Mouse (Mus musculus) frontal cortex, postnatal 14 days (tissue): ENCODE results near the gene Kctd13.
"Not testable (repeated sequence)": the region's sequence is repeated elsewhere in the genome, so short reads cannot be mapped to it uniquely, and the experiment has no call there.

ENCODE experiments used
- DNase-seq, 2 experiments: peaks; one replicate each; pipeline ENCODE4 v3.0.0; 2022; ENCODE audit warnings: low spot score in 2 of 2

The Kctd13 gene

GRCm38 (mm10) chr7:126928384-126929037, at the start of gene Kctd13:
Gene Kctd13 (plus strand): TSS chr7:126928879.
- DNase-seq, result peak; percentile 72 to 84

GRCm38 (mm10) chr7:126881040-126881439, 47.6 kb upstream of the Kctd13 start:
- no peak for DNase-seq

DNA sequence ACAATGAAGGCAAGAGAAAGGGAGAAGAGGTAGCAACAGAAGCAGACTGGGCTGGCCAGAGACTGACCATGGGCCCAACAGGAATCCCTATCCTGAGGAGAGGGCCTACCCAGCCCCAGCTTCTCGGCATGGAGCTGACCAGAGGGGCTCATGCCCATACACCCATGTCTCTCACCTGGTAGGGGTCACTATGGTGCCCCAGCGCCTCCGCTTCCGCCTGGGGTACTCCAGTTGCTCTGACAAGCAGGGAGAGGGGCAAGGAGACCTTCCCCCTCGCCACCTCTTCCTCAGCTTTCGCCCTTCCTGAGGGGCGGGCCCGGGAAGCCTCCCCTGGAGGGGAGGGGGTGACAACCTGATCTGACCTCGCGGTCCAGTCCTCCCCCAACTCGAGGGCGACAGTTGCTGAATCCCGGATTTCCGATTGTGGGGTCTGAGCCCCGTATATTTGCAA, 44.9 kb upstream of the Kctd13 start:
- no peak for DNase-seq

- peak; percentile 96 to 98 for DNase-seq
Measured at GRCm38 (mm10) chr7:126884286-126885164, 44.2 kb upstream of the Kctd13 start, which contains the start of gene Taok2. Gene Taok2 (minus strand): TSS chr7:126884703.

GRCm38 (mm10) chr7:126887281-126887680, 41.4 kb upstream of the Kctd13 start:
- no peak for DNase-seq

DNA sequence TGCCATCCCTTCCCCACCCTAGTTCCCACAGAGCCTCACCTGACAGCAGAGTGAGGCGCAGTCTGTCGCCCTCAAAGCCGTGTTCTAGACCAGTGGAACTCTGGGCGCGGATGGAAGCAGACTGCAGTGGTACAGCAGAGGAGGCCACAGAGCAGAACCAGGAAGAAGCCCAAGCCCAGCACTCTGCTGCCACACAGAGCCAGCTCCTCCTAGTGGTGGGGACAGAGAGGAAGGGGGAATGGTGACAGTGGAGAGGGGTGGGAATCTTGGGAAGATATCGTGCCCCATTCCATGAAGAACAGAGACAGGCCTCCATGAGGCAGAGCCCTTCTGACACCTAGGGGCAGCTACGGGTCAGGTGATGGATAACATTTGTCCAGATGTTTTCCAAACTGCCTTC, 39.8 kb upstream of the Kctd13 start:
- DNase-seq, result no peak

DNA sequence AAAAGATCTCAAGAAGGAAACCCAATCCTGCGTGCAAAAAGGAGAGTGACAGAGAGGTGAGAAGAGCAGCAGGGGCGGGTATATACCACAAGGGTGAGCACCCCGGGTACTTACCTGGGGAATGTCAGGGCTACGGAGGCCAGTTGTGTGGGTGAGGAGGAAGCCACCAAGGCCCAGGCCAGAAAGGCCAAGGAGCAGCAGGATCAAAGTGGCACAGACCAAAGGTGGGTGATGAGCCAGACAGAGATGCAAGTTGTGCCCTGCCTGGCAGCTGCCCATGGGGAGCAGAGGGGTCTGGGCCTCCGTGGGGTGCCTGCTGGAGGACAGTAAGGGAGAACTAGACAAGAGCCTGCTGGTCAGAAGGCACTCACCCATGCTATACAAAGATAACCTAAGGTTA, 31.8 kb upstream of the Kctd13 start:
- no peak for DNase-seq

DNA sequence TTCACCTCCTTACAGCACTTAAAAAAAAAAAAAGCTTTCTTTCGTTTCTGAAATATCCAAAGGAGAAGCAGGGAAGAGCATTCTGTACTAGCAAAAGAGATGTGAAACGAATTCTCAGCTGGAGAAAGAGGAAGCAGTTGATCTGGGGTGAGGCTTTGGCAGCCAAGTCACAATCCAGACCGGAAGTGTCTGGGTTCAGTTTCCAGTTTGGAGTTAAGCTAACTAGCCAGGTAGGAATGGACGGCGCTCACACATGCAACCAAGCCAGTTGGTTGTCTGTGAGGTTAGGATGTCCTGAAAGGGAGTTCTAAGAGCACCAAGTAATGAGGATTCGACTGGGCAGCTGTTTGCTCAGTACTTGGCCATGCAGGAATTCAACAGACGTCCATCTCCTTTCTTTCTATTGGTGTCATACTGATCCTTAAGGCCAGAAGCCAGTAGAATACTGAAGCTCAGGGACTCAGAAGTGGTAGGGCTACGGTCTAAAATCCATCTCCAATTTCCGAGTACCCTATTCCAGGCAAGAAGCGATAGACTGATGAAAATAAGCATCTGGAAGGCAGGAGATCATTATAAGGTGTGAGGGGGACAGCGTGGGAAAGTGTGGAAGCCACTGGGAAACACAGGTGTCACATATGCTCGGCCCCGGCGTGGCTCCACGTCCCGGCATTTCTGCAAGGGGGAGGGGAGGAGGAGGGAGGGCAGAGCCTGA, 31.1 kb upstream of the Kctd13 start:
- DNase-seq, result no peak

DNA sequence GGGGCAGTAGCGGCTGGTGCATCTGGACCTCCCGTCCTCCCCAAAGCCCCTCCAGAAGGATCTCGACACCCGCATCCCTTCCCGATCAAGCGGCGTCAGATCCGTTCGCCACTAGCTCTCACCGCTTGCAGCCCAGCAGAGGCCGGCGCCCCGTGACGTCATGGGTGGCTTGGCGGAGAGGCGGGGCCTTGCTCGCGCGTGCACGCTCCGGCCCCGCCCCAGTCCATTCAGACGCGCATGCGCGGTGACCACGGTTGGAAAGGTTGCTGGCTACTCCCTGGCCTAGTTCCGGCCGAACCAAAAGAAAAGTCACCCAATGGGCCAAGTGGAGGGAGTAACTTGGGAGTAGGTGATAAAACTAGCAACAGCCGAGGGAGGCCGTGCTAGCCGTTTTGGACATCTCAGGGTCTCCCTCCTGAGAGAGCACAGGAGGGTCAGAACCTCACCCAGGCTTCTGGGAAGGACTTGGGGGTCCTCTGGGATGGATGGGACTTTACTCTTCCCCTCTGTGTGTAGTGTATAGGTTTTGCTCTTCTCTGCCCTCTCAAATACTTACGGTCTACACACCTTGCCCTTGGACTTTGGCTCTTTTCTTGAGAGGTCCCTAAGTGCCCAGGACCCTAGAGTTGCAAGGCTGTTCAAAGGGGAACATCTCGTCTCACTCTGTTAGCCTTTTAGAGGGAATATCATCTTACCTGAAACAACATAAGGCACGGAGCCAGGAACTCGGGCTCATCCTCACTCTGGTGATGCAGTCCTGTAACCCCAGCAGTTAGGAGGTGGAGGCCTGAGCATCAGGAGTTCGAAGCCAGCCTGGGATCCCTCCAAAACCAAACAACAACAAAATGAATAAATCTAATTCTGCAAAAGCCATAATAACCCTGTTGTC, 30.3 kb upstream of the Kctd13 start:
- DNase-seq, result peak; percentile 83 to 93

DNA sequence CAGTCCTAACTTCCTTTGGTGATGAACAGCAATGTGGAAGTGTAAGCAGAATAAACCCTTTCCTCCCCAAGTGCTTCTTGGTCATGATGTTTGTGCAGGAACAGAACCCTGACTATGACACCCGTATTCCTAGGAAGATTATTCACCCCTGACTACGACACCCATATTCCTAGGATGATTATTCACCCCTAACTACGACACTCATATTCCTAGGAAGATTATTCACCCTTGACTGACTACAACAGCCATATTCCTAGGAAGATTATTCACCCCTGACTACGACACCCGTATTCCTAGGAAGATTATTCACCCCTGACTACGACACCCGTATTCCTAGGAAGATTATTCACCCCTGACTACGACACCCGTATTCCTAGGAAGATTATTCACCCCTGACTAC, 28.9 kb upstream of the Kctd13 start:
- not testable (repeated sequence) for DNase-seq

- no peak for DNase-seq
Measured at GRCm38 (mm10) chr7:126905590-126905989, 23.1 kb upstream of the Kctd13 start.

- DNase-seq, result no peak
Measured at GRCm38 (mm10) chr7:126914844-126915243, 13.8 kb upstream of the Kctd13 start.

GRCm38 (mm10) chr7:126918356-126918755, 10.3 kb upstream of the Kctd13 start:
- not testable (repeated sequence) for DNase-seq

GRCm38 (mm10) chr7:126919973-126920372, 8.7 kb upstream of the Kctd13 start:
- DNase-seq, result no peak

GRCm38 (mm10) chr7:126921563-126921962, 7.1 kb upstream of the Kctd13 start:
- DNase-seq, result no peak

GRCm38 (mm10) chr7:126922624-126923060, 6.0 kb upstream of the Kctd13 start, which contains the start of gene Tmem219:
Gene Tmem219 (minus strand): TSS chr7:126922917.
- no peak for DNase-seq

DNA sequence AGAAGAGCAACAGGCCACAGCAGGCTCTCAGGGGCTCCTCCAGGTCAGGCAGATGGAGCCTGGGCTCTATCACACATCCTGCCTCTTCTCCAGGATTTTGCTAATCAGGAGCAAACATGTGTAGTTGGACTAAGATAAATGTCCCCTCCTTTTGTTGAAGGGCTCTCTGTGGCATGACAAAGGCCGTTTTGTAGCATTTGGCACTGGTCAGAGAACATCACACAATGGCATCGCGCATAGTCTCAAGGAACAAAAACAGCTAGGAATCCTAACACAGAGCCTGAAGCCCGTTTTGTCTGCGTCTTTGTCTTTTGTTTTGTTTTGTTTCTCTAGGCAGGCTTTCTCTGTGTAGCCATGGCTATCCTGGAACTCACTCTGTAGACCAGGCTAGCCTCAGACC, 4.7 kb upstream of the Kctd13 start:
- DNase-seq, result no peak

DNA sequence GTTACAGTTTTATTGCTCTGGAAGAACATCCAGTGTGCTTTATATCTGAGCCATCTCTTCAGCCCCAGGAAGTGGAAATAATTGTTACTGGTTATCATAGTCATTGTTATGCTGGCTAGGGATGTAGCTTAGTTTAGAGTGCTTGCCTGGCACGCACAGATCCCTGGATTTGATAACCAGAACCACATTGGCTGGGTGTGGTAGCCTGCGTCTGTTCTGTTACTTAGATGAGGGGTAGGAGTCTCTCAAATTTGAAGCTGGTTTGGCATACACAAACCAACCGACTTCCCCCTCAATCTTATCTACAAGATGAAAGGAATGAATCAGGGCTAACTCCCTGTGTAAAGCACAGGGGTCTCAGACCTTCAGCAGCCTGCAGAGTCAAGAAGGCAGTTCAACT, 2.4 kb upstream of the Kctd13 start:
- no peak for DNase-seq

- no peak for DNase-seq
Measured at GRCm38 (mm10) chr7:126929046-126929445, 367 bp downstream of the Kctd13 start.

DNA sequence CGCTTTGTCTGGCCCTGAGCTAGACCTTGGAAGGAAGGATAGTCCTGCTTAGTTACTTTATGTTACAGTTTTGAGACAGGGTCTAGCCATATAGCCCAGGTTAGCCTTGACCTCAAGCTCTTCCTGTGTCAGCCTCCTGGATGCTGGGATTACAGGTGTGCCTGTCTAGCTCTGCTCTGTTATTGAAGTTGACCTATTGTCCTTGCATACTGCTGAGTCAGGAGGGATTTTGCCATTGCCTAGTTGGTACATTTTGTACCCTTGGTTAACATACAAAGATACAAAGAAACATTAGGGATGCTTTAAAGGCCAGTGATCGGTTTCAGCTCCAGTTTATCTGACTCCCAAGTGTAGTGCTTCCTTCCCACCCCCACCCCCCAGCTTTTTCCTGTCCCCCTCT, 4.0 kb downstream of the Kctd13 start:
- no peak for DNase-seq

- DNase-seq, result no peak
Measured at GRCm38 (mm10) chr7:126941171-126941570, 12.5 kb downstream of the Kctd13 start.
